Mouse (Mus musculus) NIH3T3 (cell line): ENCODE measurements around the gene Slf2.
A peak's percentile ranks its signal among the peaks of the same experiment; 100 is the strongest.

Source experiments
- DNase-seq: peaks from one replicate; pipeline ENCODE4 v3.0.0-alpha.2; 2012; ENCODE audit warnings: low read depth

Gene Slf2

GRCm38 (mm10) chr19:45030746-45031693 lies 100.1 kb downstream of the Slf2 start:
- peak; percentile 98 for DNase-seq

GRCm38 (mm10) chr19:45031780-45032179 lies 100.8 kb downstream of the Slf2 start:
- DNase-seq, result peak; percentile 95
